Mouse (Mus musculus) limb, embryonic 11.5 days (tissue): ENCODE results near the gene Arfgap2. TPM values are rescaled to one million over a fixed set of nuclear protein-coding genes. Genes with fewer than 3 reads are reported as not detected.
A peak's percentile ranks its signal among the peaks of the same experiment; 100 is the strongest.
"Not testable (repeated sequence)": the region's sequence is repeated elsewhere in the genome, so short reads cannot be mapped to it uniquely, and the experiment has no call there.

Experiments used
- ATAC-seq: fragments of 200-750 bp; cut with Nextera tagmentation; 2 replicates; pipeline ENCODE4 v1.8.0; 2017; ENCODE audit warnings: low read depth; ENCODE audit not compliant: insufficient number of reproducible peaks, low FRiP score, low TSS enrichment
- DNase-seq: peaks from one replicate; pipeline ENCODE4 v3.0.0-alpha.2; 2015; ENCODE audit warnings: low spot score
- H3K27ac ChIP-seq: fragments of 300-500 bp; sonication (generic); replicated peaks from 2 replicates; pipeline ENCODE4 v1.5.1; 2014; ENCODE audit warnings: low read depth, mild to moderate bottlenecking, low read length
- H3K27me3 ChIP-seq: fragments of 300-500 bp; sonication (generic); 2 replicates; pipeline ENCODE4 v1.6.1; 2014; ENCODE audit warnings: mild to moderate bottlenecking, low read length, mixed read lengths; ENCODE audit not compliant: control insufficient read depth, insufficient read depth
- H3K36me3 ChIP-seq: fragments of 300-500 bp; sonication (generic); 2 replicates; pipeline ENCODE4 v1.6.1; 2014; ENCODE audit warnings: mild to moderate bottlenecking, low read length, moderate library complexity, mixed read lengths; ENCODE audit not compliant: control insufficient read depth, insufficient read depth
- H3K4me1 ChIP-seq: fragments of 300-500 bp; sonication (generic); 2 replicates; pipeline ENCODE4 v1.6.1; 2014; ENCODE audit warnings: low read length, mixed read lengths; ENCODE audit not compliant: control insufficient read depth, insufficient read depth
- H3K4me2 ChIP-seq: fragments of 300-500 bp; sonication (generic); 2 replicates; pipeline ENCODE4 v1.6.1; 2014; ENCODE audit warnings: low read depth, mild to moderate bottlenecking, moderate library complexity; ENCODE audit not compliant: severe bottlenecking
- H3K4me3 ChIP-seq: fragments of 300-500 bp; sonication (generic); 2 replicates; pipeline ENCODE4 v1.5.1; 2014; ENCODE audit warnings: low read depth, low read length
- H3K9ac ChIP-seq: fragments of 300-500 bp; sonication (generic); 2 replicates; pipeline ENCODE4 v1.6.1; 2014; ENCODE audit warnings: mild to moderate bottlenecking, low read length
- H3K9me3 ChIP-seq: fragments of 300-500 bp; sonication (generic); 2 replicates; pipeline ENCODE4 v1.6.1; 2016; ENCODE audit warnings: low read length; ENCODE audit not compliant: control insufficient read depth
- WGBS: fragments of 180-500 bp; shearing (Covaris S2); extraction: QIAGEN DNeasy Blood & Tissue Kit; methylation state at CpG from one replicate; pipeline ENCODE4 v1.1.7; 2014; 5-methylcytosine and 5-hydroxymethylcytosine counted together
- polyA plus RNA-seq: library from polyadenylated mRNA; unstranded; fragments of >200 nt; fragmentation: Nextera tagmentation; extraction: Ambion mirVana; gene quantifications from 2 replicates; pipeline ENCODE4 v1.2.1, GENCODE M21; 2014

The Arfgap2 gene
- 89.4 and 100 TPM in 2 replicates for polyA plus RNA-seq

DNA sequence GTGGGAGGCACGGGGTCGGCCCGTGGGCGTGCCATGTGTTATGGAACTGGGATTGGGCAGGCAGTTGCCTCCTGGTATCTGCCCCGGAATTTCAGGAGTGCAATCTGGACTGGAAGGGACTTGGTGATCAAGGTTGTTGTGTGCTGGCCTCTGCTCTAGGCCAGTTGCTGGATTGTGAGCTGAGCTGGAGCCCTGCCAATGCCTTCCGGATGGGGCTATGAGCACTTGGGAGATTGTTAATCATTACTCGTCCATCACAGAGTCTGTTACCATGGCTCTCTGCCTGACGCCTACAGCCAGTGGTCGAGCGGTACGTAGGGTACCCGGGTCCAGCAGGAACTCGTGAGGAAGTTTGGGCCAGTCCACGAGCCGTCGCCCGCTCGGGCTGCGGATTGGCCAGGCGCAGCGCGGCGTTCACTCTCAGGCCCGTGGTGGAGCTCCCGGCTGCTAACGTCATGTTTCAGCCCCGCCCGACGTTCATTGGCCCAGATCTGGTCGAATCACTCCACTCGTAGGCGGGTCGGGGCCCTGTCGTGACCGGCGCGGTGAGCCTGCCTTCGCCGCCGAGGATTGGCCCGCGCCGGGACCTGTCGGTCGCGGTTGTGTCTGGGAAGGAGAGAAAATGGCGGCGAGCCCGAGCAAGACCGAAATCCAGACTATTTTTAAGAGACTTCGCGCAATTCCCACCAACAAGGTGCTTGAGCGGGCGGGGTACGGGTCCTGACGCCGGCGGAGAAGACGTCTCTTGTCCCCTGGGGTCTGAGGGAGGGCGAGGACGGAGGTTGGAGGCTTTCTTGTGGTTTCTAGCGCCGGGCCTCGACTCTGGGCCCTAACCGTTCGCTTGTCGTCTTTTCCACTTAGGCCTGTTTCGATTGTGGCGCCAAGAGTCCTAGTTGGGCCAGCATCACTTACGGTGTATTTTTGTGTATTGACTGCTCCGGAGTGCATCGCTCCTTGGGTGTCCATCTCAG is at the start of gene Arfgap2:
Arfgap2 (plus strand) TSS at position 264 of the 971 bp plus-strand sequence.
- ATAC-seq (peak; percentile 98), DNase-seq (peak; percentile 98)
- H3K27me3 ChIP-seq: no peaks in the 10 kb centered on the region
- peaks cover 29% of the 10 kb centered on the region for H3K36me3 ChIP-seq
- 2% methylated on average over 72 of the region's 72 CpGs for WGBS
- H3K9ac ChIP-seq: peak within 1 kb of the TSS; percentile 94
- no peaks in the 10 kb centered on the region for H3K9me3 ChIP-seq
- peak within 1 kb of the TSS; percentile 65 for H3K4me2 ChIP-seq
- peak within 1 kb of the TSS; percentile 92 for H3K4me3 ChIP-seq
- H3K4me1 ChIP-seq: peaks cover 8% of the 10 kb centered on the region
- H3K27ac ChIP-seq: peak within 1 kb of the TSS; percentile 87

DNA sequence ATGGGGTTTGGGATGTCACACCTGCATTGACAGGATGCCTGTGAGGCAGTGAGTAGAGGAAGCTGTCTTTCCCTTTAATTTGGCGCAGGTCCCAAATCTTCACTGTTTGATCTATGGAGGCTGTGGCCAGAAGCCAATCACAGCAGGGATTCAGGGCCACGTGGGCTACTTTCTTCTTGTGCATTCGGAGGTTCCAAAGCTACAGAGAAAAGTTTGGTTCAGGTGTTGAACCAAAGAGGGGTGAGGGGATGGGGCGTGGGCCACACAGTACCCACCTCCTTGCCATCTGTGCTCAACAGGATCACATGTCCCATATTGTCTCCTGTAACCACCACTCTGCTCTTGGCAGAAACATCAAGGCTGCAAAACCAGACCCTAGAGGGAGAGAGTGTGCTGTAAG is 47.7 kb upstream of the Arfgap2 start:
- Histone ChIP-seq H3K4me3 (no peak overlapping the region), H3K9me3 (no peaks in the 10 kb centered on the region), H3K27me3 (no peaks in the 10 kb centered on the region), H3K9ac (no peak overlapping the region), H3K4me1 (no peaks in the 10 kb centered on the region), H3K4me2 (no peak overlapping the region), H3K36me3 (peaks cover 4% of the 10 kb centered on the region; the same call in 1 of the 2 replicates), H3K27ac (no peak overlapping the region)
- ATAC-seq (no peak), DNase-seq (no peak)
- 79% methylated on average over 4 of the region's 4 CpGs for WGBS

DNA sequence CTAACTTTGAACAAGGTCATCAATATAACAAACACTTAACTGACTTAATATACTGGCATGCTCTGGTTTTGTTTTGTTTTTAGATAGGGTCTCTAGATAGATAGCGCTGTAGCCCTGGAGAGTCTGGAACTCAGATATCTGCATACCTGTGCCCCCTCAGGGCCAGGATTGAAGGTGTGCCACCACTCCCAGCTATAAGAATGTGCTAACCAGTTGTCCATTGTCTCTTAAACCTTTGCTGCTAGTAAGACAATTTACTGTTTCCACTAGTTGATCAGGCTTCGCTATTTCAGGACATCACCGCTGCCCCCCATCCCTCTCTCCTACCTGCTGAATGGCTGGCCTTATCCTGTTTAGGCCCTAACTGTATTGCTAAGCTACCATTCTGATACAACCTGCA is 44.3 kb upstream of the Arfgap2 start:
- no peaks in the 10 kb centered on the region for H3K9me3 ChIP-seq
- H3K4me2 ChIP-seq: no peak overlapping the region
- ATAC-seq (no peak), DNase-seq (no peak)
- H3K9ac ChIP-seq: no peak overlapping the region
- over 99% methylated on average over 3 of the region's 3 CpGs for WGBS
- H3K27me3 ChIP-seq: no peaks in the 10 kb centered on the region
- no peaks in the 10 kb centered on the region for H3K4me1 ChIP-seq
- H3K36me3 ChIP-seq: no peaks in the 10 kb centered on the region
- no peak overlapping the region for H3K4me3 ChIP-seq
- H3K27ac ChIP-seq: no peak overlapping the region

DNA sequence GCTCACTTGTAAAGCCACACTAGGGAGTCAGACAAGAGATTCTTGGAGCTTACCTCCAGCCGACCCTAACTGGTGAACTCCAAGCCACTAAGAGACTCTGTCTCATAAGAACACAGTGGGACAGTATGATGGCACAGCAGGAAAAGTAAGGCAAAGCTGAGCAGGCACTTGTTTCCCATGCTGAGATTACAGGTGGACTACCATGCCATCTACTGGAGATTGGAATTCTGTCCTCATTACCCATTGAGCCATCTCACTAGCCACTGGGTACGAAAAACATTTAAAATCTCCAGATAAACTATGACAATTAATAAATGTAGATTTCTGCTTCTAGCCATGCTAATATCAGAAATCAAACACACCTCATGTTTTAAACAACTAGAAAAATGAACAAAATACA is 41.2 kb upstream of the Arfgap2 start:
- Histone ChIP-seq H3K4me1 (no peaks in the 10 kb centered on the region), H3K36me3 (no peaks in the 10 kb centered on the region), H3K9ac (no peak overlapping the region), H3K27me3 (no peaks in the 10 kb centered on the region), H3K4me2 (no peak overlapping the region), H3K4me3 (no peak overlapping the region), H3K27ac (no peak overlapping the region), H3K9me3 (no peaks in the 10 kb centered on the region)
- DNase-seq (no peak), ATAC-seq (no peak)
- WGBS: 79% methylated on average over 2 of the region's 2 CpGs

DNA sequence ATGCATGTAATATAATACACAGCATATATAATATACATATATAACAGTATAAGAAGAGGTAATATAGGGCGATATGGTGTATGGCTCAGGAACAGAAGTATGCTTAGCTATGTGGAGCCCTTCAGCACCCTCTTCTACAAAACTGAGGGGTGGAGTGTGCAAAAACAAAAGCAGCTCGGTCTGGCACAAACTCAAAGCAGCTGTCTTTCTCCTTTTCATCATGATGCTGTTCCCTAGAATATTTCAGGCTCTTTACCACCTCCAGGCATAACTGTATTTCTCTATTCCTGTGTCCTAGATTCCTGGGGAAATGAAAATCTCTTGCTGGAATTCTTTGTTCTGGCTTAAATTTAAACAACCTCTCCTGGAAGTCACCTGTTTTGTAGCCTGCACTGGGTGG is 35.0 kb upstream of the Arfgap2 start:
- 75% methylated on average over 2 of the region's 2 CpGs for WGBS
- Histone ChIP-seq H3K9me3 (no peaks in the 10 kb centered on the region), H3K27ac (no peak overlapping the region)

DNA sequence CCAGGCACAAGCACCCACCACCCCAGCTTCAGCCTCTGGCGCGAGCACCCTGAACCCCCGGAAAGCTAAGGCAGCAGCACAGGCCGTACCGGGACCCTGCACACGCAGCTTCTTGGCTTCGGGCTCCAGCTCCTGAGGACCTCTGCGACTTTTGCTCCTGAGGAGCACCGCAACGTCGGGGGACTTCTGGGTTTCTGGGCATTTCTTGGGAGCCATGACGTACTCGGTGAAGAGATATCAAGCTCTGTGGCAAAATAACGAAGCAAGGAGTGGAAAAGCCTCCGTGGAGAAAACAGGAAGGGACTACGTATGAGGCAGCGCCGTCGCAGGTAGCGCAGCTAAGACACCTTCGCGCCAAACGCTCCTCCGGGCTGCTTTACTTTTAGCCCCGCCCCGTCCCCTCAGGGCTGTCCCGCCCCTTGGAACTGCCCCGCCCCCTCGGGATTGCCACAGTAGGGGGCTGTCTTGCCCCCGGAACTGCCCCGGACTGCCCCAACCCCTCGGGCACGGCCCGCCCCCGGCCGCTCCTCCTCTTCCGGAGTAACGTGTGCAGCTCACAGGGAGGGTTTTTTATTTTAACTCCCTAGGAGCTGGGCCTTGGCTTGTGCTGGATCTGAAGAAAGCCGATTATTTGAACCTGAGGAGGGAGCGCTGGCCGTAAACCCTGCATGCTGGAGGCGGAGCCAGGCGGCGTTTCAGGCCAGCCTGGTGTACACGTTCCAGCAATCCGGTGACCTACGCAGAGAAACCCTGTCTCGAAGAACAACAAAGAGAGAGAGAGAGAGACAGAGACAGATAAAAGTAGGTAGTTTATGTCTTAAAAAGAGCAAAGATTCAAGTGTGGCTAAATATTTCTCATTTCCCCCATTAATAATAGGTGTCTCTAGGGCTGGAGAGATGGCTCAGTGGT is 27.9 kb upstream of the Arfgap2 start, which contains the start of gene Ddb2:
Ddb2 (minus strand) TSS at position 382 of the 910 bp plus-strand sequence.
- DNase-seq (peak; percentile 98), ATAC-seq (peak; percentile 99)
- peak within 1 kb of the TSS; percentile 77 for H3K4me2 ChIP-seq
- H3K27me3 ChIP-seq: no peaks in the 10 kb centered on the region
- peak within 1 kb of the TSS; percentile 68 for H3K9ac ChIP-seq
- H3K27ac ChIP-seq: peak within 1 kb of the TSS; percentile 79
- no peaks in the 10 kb centered on the region for H3K36me3 ChIP-seq
- H3K9me3 ChIP-seq: no peaks in the 10 kb centered on the region
- H3K4me3 ChIP-seq: peak within 1 kb of the TSS; percentile 52
- no peaks in the 10 kb centered on the region for H3K4me1 ChIP-seq
- 1% methylated on average over 48 of the region's 48 CpGs for WGBS

More for the DNA sequence above, 35.0 kb upstream of the Arfgap2 start:
- no peak overlapping the region for H3K4me3 ChIP-seq
- DNase-seq (no peak), ATAC-seq (no peak)
- no peak overlapping the region for H3K4me2 ChIP-seq
- no peaks in the 10 kb centered on the region for H3K4me1 ChIP-seq
- no peak overlapping the region for H3K9ac ChIP-seq
- no peaks in the 10 kb centered on the region for H3K27me3 ChIP-seq
- no peaks in the 10 kb centered on the region for H3K36me3 ChIP-seq

DNA sequence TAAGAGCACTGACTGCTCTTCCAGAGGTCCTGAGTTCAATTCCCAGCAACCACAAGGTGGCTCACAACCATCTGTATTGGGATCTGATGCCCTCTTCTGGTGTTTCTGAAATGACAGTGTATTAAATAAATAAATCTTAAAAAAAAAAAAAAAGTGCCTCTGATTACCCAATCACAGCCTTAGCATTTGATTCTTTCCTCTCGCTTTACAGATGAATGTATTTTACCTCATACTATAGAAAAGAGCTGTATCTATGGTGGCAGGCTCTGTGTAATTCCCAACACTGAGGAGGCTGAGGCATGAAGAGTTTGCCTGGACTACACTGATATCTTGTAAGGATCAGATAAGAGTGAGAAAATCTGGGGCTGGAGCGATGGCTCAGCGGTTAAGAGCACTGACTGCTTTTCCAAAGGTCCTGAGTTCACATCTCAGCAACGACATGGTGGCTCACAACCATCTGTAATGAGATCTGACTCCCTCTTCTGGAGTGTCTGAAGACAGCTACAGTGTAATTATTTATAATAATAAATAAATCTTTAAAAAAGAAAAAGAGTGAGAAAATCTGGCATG is 27.2 kb upstream of the Arfgap2 start:
- not testable (repeated sequence) for H3K4me1 ChIP-seq, H3K36me3 ChIP-seq, H3K27me3 ChIP-seq, H3K9me3 ChIP-seq, H3K9ac ChIP-seq, DNase-seq
- Histone ChIP-seq H3K4me3 (peak overlapping the region; percentile 52), H3K4me2 (peak overlapping the region; percentile 77; the same call in 1 of the 2 replicates), H3K27ac (peak overlapping the region; percentile 79)
- 36% methylated on average over 4 of the region's 4 CpGs for WGBS
- 0 out of 2 replicates have a peak, but pooled peaks have one; percentile 16 for ATAC-seq

DNA sequence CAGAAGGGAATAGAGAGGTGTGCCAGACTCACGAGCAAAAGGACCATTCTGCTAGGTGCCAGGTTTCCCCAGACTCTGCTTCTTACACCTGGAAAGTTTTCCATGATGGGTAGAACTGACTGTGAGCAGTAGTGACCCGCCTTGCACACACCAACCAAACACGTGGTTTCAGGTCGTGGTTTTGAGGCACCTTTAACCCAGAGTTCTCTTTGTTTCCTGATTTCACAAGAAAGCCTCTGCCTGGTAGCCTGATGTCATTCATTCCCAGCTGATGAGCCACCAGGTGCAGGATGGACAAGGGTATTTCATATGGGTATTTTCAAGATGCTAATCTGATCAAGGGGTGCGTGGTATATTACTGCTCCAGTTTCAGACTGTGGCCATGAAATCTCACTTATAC is 22.2 kb upstream of the Arfgap2 start:
- no peaks in the 10 kb centered on the region for H3K9me3 ChIP-seq
- H3K27me3 ChIP-seq: no peaks in the 10 kb centered on the region
- no peak for ATAC-seq
- H3K9ac ChIP-seq: no peak overlapping the region
- no peak for DNase-seq
- WGBS: 75% methylated on average over 5 of the region's 5 CpGs
- no peak overlapping the region for H3K4me2 ChIP-seq
- no peaks in the 10 kb centered on the region for H3K36me3 ChIP-seq
- no peak overlapping the region for H3K27ac ChIP-seq
- no peaks in the 10 kb centered on the region for H3K4me1 ChIP-seq
- H3K4me3 ChIP-seq: no peak overlapping the region
